Comparison of ENCODE assay signal across 17 mouse cellular contexts in genomic region chr2:165818570-165818969, GRCm38 (mm10).
A peak's percentile ranks its signal among the peaks of the same experiment; 100 is the strongest.
DNase-seq lines count a peak whose midpoint lies in the region; ATAC-seq and TF ChIP-seq lines count a peak whose summit lies in the region.
"Had no signal": no experiment of that assay in that cellular context is flagged by ENCODE, and none has a peak within 500 bp of the region (broad histone marks: within the 10 kb centered on the region; RNA-seq: fewer than 3 reads in every experiment).

No protein-coding gene starts in this region.

- H3K4me3 ChIP-seq in embryonic facial prominence, embryonic 12.5 days: no peak overlapping the region
- H3K4me3 ChIP-seq in embryonic facial prominence, embryonic 10.5 days: no peak overlapping the region
- no peak overlapping the region for H3K4me3 ChIP-seq in heart, embryonic 13.5 days
- no peak overlapping the region for H3K4me3 ChIP-seq in heart, postnatal 0 days (ENCODE audit: low read depth, low read length)
- H3K4me3 ChIP-seq: hindbrain, embryonic 12.5 days had no signal

- H3K9me3 ChIP-seq in embryonic facial prominence, embryonic 12.5 days: no peaks in the 10 kb centered on the region
- H3K9me3 ChIP-seq in embryonic facial prominence, embryonic 10.5 days: no peaks in the 10 kb centered on the region
- H3K9me3 ChIP-seq in heart, embryonic 13.5 days: no peaks in the 10 kb centered on the region
- H3K9me3 ChIP-seq in heart, postnatal 0 days (replicated peaks; ENCODE audit: control insufficient read depth, low read length): no peaks in the 10 kb centered on the region
- H3K9me3 ChIP-seq: hindbrain, embryonic 12.5 days had no signal

- no peak for DNase-seq in embryonic facial prominence, embryonic 10.5 days (ENCODE audit: low spot score)
- DNase-seq in heart, postnatal 4 days: no peak
- no peak for DNase-seq in heart, postnatal 0 days (ENCODE audit: low spot score)
- DNase-seq in heart, adult 18-20 months: no peak
- peak; percentile 44 for DNase-seq in ZHBTc4 (ENCODE audit: low read depth, low spot score)
- DNase-seq: adrenal gland, adult 2 months; adrenal gland, postnatal 25 days; B cell, adult 2 months; cerebellum, adult 18-20 months; gastrocnemius, postnatal 10 days; heart, postnatal 36 days; kidney, adult 8-10 months had no signal

- 89% methylated on average over 6 of the region's 6 CpGs for WGBS in embryonic facial prominence, embryonic 12.5 days
- 89% methylated on average over 6 of the region's 6 CpGs for WGBS in embryonic facial prominence, embryonic 10.5 days
- 85% methylated on average over 6 of the region's 6 CpGs for whole genome bisulfite sequencing in heart, embryonic 13.5 days
- 80% methylated on average over 6 of the region's 6 CpGs for WGBS in heart, postnatal 0 days

- no peaks in the 10 kb centered on the region for H3K27me3 ChIP-seq in embryonic facial prominence, embryonic 12.5 days
- H3K27me3 ChIP-seq in embryonic facial prominence, embryonic 10.5 days (replicated peaks; ENCODE audit: low read depth, poor library complexity, severe bottlenecking): no peaks in the 10 kb centered on the region
- H3K27me3 ChIP-seq in heart, embryonic 13.5 days (replicated peaks): no peaks in the 10 kb centered on the region
- no peaks in the 10 kb centered on the region for H3K27me3 ChIP-seq in heart, postnatal 0 days (ENCODE audit: control insufficient read depth, insufficient read depth, low read length)
- H3K27me3 ChIP-seq: hindbrain, embryonic 12.5 days had no signal

- peaks cover 89% of the 10 kb centered on the region for H3K36me3 ChIP-seq in embryonic facial prominence, embryonic 12.5 days
- peaks cover 100% of the 10 kb centered on the region for H3K36me3 ChIP-seq in embryonic facial prominence, embryonic 10.5 days (replicated peaks)
- H3K36me3 ChIP-seq in heart, embryonic 13.5 days: peaks cover 95% of the 10 kb centered on the region
- H3K36me3 ChIP-seq in heart, postnatal 0 days (replicated peaks; ENCODE audit: control insufficient read depth, insufficient read depth, low read length): peaks cover 74% of the 10 kb centered on the region

- no peak overlapping the region for H3K4me2 ChIP-seq in embryonic facial prominence, embryonic 12.5 days (replicated peaks)
- no peak overlapping the region for H3K4me2 ChIP-seq in heart, embryonic 13.5 days
- H3K4me2 ChIP-seq in heart, postnatal 0 days (ENCODE audit: low read depth, low read length): no peak overlapping the region
- H3K4me2 ChIP-seq: hindbrain, embryonic 12.5 days had no signal

- ATAC-seq in embryonic facial prominence, embryonic 12.5 days (ENCODE audit: insufficient number of reproducible peaks, insufficient read depth, low FRiP score, low TSS enrichment): no peak
- no peak for ATAC-seq in heart, embryonic 13.5 days (ENCODE audit: extremely low read depth, insufficient number of reproducible peaks, low FRiP score, low TSS enrichment)
- ATAC-seq in heart, postnatal 0 days (ENCODE audit: insufficient read depth, low read depth): no peak
- ATAC-seq: CD4-positive, CD25-positive, alpha-beta regulatory T cell, adult 4 months; inflammation-experienced regulatory T-cells, adult 6 months had no signal

- TF ChIP-seq CTCF in heart, postnatal 0 days (IDR thresholded peaks at IDR 0.05; ENCODE audit: low read depth): no peak

- H3K27ac ChIP-seq in embryonic facial prominence, embryonic 12.5 days: no peak overlapping the region
- no peak overlapping the region for H3K27ac ChIP-seq in embryonic facial prominence, embryonic 10.5 days (replicated peaks)
- H3K27ac ChIP-seq in heart, embryonic 13.5 days (replicated peaks): 0 out of 2 replicates have a peak overlapping the region, but pooled peaks have one; percentile 83
- 0 out of 2 replicates have a peak overlapping the region, but pooled peaks have one; percentile 75 for H3K27ac ChIP-seq in heart, postnatal 0 days (ENCODE audit: low read depth)
- H3K27ac ChIP-seq: hindbrain, embryonic 12.5 days had no signal

- no peak for TF ChIP-seq EP300 in heart, postnatal 0 days (IDR thresholded peaks at IDR 0.05; ENCODE audit: low read depth)

- H3K9ac ChIP-seq in embryonic facial prominence, embryonic 12.5 days: peak overlapping the region; percentile 24; the same call in 1 of the 2 replicates
- H3K9ac ChIP-seq in heart, embryonic 13.5 days: peak overlapping the region; percentile 41; the same call in 1 of the 2 replicates
- no peak overlapping the region; the same call in 1 of the 2 replicates for H3K9ac ChIP-seq in heart, postnatal 0 days (replicated peaks; ENCODE audit: low read depth, low read length)
- H3K9ac ChIP-seq: hindbrain, embryonic 12.5 days had no signal

- H3K4me1 ChIP-seq in embryonic facial prominence, embryonic 12.5 days: no peaks in the 10 kb centered on the region
- peaks cover 15% of the 10 kb centered on the region; the same call in 1 of the 2 replicates for H3K4me1 ChIP-seq in embryonic facial prominence, embryonic 10.5 days
- H3K4me1 ChIP-seq in heart, embryonic 13.5 days: peaks cover 52% of the 10 kb centered on the region
- peaks cover 24% of the 10 kb centered on the region for H3K4me1 ChIP-seq in heart, postnatal 0 days (ENCODE audit: control insufficient read depth, insufficient read depth)

Comparison
In these comparisons a context has a peak if more than half of its experiments do, and no peak if none do; other contexts are left out.
1. H3K27ac ChIP-seq: peak in heart, embryonic 13.5 days (single experiment) and heart, postnatal 0 days (single experiment); none in embryonic facial prominence, embryonic 12.5 days (single experiment) and embryonic facial prominence, embryonic 10.5 days (single experiment).